13 mouse cellular contexts compared by ENCODE assay signal in genomic region chr2:30342544-30342943, GRCm38 (mm10).
"Had no signal": no experiment of that assay in that cellular context is flagged by ENCODE, and none has a peak within 500 bp of the region (broad histone marks: within the 10 kb centered on the region; RNA-seq: fewer than 3 reads in every experiment).

No protein-coding gene starts in this region.

- DNase-seq: kidney, postnatal 36 days; lung, embryonic 14.5 days; lung, postnatal 10 days; lung, postnatal 4 days; midbrain, embryonic 14.5 days; thymus, adult 18-20 months; thymus, postnatal 36 days had no signal

- H3K27ac ChIP-seq: kidney, postnatal 0 days; limb, embryonic 15.5 days; liver, embryonic 12.5 days; midbrain, embryonic 10.5 days; neural tube, embryonic 12.5 days had no signal

- H3K27me3 ChIP-seq: limb, embryonic 15.5 days; liver, embryonic 12.5 days; neural tube, embryonic 12.5 days had no signal

- ATAC-seq: liver, embryonic 12.5 days had no signal

- H3K4me1 ChIP-seq: limb, embryonic 15.5 days; liver, embryonic 12.5 days; midbrain, embryonic 10.5 days; neural tube, embryonic 12.5 days had no signal

- H3K9ac ChIP-seq: limb, embryonic 15.5 days; liver, embryonic 12.5 days; lung, embryonic 14.5 days; neural tube, embryonic 12.5 days had no signal

- H3K4me2 ChIP-seq: limb, embryonic 15.5 days; liver, embryonic 12.5 days; lung, embryonic 14.5 days; neural tube, embryonic 12.5 days had no signal

- H3K4me3 ChIP-seq: left cerebral cortex, adult 2 months; limb, embryonic 15.5 days; liver, embryonic 12.5 days; midbrain, embryonic 10.5 days; neural tube, embryonic 12.5 days had no signal

- H3K9me3 ChIP-seq: limb, embryonic 15.5 days; liver, embryonic 12.5 days; midbrain, embryonic 10.5 days; neural tube, embryonic 12.5 days had no signal
